Mouse (Mus musculus) midbrain, embryonic 15.5 days (tissue): Measurements from ENCODE around the gene Pde7b. TPM values are rescaled to one million over a fixed set of nuclear protein-coding genes. Genes with fewer than 3 reads are reported as not detected.
"Not testable (repeated sequence)": the region's sequence is repeated elsewhere in the genome, so short reads cannot be mapped to it uniquely, and the experiment has no call there.

Experiments used
- ATAC-seq: fragments of 200-750 bp; cut with Nextera tagmentation; replicated peaks from 2 replicates; pipeline ENCODE4 v1.8.0; 2017; ENCODE audit warnings: moderate TSS enrichment
- H3K27ac ChIP-seq: fragments of 300-500 bp; sonication (generic); 2 replicates; pipeline ENCODE4 v1.5.1; 2015; ENCODE audit warnings: mild to moderate bottlenecking, inconsistent platforms
- H3K27me3 ChIP-seq: fragments of 300-500 bp; sonication (generic); replicated peaks from 2 replicates; pipeline ENCODE4 v1.6.1; 2015; ENCODE audit warnings: inconsistent platforms
- H3K36me3 ChIP-seq: fragments of 300-500 bp; sonication (generic); replicated peaks from 2 replicates; pipeline ENCODE4 v1.6.1; 2015; ENCODE audit warnings: inconsistent platforms
- H3K4me1 ChIP-seq: fragments of 300-500 bp; sonication (generic); 2 replicates; pipeline ENCODE4 v1.6.1; 2015; ENCODE audit warnings: inconsistent platforms
- H3K4me2 ChIP-seq: fragments of 300-500 bp; sonication (generic); 2 replicates; pipeline ENCODE4 v1.6.1; 2015; ENCODE audit warnings: inconsistent platforms, mild to moderate bottlenecking, moderate library complexity
- H3K4me3 ChIP-seq: fragments of 300-500 bp; sonication (generic); 2 replicates; pipeline ENCODE4 v1.5.1; 2015; ENCODE audit warnings: mild to moderate bottlenecking, inconsistent platforms
- H3K9ac ChIP-seq: fragments of 300-500 bp; sonication (generic); 2 replicates; pipeline ENCODE4 v1.6.1; 2015; ENCODE audit warnings: mild to moderate bottlenecking, inconsistent platforms
- H3K9me3 ChIP-seq: fragments of 300-500 bp; sonication (generic); 2 replicates; pipeline ENCODE4 v1.6.1; 2016; ENCODE audit warnings: inconsistent platforms
- WGBS: fragments of 180-500 bp; shearing (Covaris S2); methylation state at CpG from one replicate; pipeline ENCODE4 v1.1.7; 2015; ENCODE audit warnings: mixed read lengths; 5-methylcytosine and 5-hydroxymethylcytosine counted together
- polyA plus RNA-seq: library from polyadenylated mRNA; unstranded; fragments of >200 nt; fragmentation: Nextera tagmentation; extraction: Ambion mirVana; gene quantifications from 2 replicates; pipeline ENCODE4 v1.2.1, GENCODE M21; 2015

Gene Pde7b
- polyA plus RNA-seq, 1 experiment from 2014 or later = 3.2 TPM

DNA sequence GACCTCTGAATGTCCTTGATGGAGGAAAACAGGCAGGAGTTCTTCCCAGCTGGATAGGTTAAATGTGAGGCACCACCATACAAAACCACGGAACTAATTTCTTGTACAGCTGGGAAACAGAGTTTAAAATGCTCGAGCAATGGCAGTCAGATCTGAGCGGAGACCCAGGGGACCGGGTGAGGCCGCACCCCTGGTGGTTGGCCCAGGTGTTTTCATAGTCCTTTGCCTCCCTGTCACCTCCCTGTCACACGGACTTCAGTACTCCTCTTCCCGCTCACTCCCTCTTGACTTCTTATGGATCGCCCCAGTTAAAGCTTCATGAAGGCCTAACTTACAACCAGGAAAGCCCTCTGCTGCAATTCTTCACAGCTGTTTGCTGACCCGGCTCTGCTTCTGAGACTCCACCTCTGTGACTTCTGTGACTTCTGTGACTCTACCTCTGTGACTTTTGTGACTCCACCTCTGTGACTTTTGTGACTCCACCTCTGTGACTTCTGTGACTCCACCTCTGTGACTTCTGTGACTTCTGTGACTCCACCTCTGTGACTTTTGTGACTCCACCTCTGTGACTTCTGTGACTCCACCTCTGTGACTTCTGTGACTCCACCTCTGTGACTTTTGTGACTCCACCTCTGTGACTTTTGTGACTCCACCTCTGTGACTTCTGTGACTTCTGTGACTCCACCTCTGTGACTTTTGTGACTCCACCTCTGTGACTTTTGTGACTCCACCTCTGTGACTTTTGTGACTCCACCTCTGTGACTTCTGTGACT lies 206.9 kb downstream of the Pde7b start:
- H3K27me3 ChIP-seq, ATAC-seq, H3K9ac ChIP-seq, H3K4me3 ChIP-seq, H3K4me1 ChIP-seq, H3K9me3 ChIP-seq, H3K36me3 ChIP-seq, H3K4me2 ChIP-seq, H3K27ac ChIP-seq: not testable (repeated sequence)
- WGBS = 72% methylated on average over 9 of the region's 9 CpGs

DNA sequence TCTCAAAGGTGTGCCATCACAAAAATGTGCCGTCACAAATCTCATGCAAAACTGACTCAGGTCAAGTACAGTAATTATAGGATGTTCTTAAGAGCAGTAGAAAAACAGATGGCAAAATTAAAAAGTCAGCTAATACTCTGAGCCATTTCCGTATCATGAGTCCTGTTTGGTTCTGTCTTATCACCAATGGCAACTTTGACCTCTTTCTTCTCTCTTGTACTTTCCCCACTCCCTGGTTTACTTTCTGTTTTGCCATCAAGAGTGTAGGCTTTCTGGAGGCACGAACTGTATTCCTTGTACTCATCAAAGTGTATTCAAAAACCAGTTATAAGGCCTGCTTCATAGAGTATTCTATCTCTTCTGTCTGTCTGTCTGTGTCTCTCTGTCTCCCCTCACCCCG lies 211.0 kb downstream of the Pde7b start:
- ATAC-seq = no peak
- H3K27ac ChIP-seq = no peak overlapping the region
- H3K9ac ChIP-seq = no peak overlapping the region
- WGBS = 86% methylated on average over 4 of the region's 4 CpGs
- no peak overlapping the region for H3K4me3 ChIP-seq
- H3K27me3 ChIP-seq = no peaks in the 10 kb centered on the region
- H3K9me3 ChIP-seq = no peaks in the 10 kb centered on the region
- H3K4me2 ChIP-seq = no peak overlapping the region
- H3K36me3 ChIP-seq = no peaks in the 10 kb centered on the region
- no peaks in the 10 kb centered on the region for H3K4me1 ChIP-seq

DNA sequence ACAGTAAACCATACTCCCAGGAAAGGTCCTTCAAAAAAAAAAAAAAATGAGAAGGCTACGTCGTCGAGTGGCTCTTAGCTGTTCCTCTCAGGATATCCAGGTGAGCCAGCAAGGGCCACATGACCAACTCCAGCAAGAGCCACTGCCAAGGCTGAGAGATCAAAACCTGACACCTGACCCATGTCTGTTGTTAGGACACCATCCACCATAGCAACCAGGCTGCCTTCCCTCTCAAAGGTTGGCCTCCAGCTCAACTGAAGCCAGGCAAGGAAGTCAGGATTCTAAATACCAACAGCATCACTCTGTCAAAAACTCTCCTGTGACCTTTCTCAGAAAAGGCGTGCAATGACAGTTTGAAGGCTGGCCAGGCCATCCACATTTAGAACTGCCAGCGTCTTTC lies 211.4 kb downstream of the Pde7b start:
- Histone ChIP-seq H3K4me1 (no peaks in the 10 kb centered on the region), H3K27me3 (no peaks in the 10 kb centered on the region), H3K4me3 (no peak overlapping the region), H3K9me3 (no peaks in the 10 kb centered on the region), H3K9ac (no peak overlapping the region), H3K36me3 (no peaks in the 10 kb centered on the region), H3K4me2 (no peak overlapping the region), H3K27ac (no peak overlapping the region)
- WGBS = 91% methylated on average over 5 of the region's 5 CpGs
- no peak for ATAC-seq

DNA sequence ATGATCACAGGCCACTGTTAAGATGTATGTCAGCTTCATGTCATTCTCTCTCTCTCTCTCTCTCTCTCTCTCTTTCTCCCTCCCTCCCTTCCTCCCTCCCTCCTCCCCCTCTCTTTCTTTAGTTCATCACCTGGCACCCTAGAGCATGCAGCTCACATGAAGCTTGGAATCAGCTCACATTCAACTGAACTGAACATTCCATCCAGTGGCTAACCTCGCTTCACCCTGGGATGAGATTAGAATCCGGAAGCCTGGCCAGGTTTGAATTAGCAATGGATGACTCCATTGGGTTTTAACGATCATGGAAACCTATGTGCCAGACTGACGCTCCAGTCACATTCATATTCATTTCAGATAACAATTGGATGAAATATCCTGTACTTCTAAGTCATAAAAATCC lies 215.1 kb downstream of the Pde7b start:
- Histone ChIP-seq H3K4me1 (no peaks in the 10 kb centered on the region), H3K9ac (no peak overlapping the region), H3K4me2 (no peak overlapping the region), H3K9me3 (no peaks in the 10 kb centered on the region), H3K4me3 (no peak overlapping the region), H3K27ac (no peak overlapping the region), H3K36me3 (no peaks in the 10 kb centered on the region), H3K27me3 (no peaks in the 10 kb centered on the region)
- ATAC-seq = no peak
- WGBS = 85% methylated on average over 4 of the region's 4 CpGs

DNA sequence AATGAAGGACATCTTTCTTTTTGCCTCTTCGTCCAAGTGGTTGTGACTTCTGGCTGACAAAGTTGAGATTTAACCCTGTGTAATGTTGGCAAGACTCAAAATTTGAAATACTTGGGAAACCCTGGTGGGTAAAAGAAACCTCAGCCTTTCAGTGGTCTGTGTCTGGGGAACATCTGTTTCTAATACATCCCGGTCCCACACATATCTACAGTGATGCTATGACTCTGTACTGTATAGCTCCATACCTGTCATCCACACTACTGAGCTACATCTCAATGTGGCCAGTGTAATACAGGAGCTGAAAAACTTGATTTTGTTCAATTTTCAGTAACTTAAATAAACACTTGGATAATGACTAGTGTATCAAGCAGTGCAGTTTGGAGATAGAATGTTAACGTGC lies 216.4 kb downstream of the Pde7b start:
- H3K27ac ChIP-seq = no peak overlapping the region
- H3K9me3 ChIP-seq = no peaks in the 10 kb centered on the region
- no peak overlapping the region for H3K4me2 ChIP-seq
- H3K4me3 ChIP-seq = no peak overlapping the region
- no peak for ATAC-seq
- H3K36me3 ChIP-seq = no peaks in the 10 kb centered on the region
- no peaks in the 10 kb centered on the region for H3K4me1 ChIP-seq
- 89% methylated on average over 3 of the region's 3 CpGs for WGBS
- H3K27me3 ChIP-seq = no peaks in the 10 kb centered on the region
- no peak overlapping the region for H3K9ac ChIP-seq

DNA sequence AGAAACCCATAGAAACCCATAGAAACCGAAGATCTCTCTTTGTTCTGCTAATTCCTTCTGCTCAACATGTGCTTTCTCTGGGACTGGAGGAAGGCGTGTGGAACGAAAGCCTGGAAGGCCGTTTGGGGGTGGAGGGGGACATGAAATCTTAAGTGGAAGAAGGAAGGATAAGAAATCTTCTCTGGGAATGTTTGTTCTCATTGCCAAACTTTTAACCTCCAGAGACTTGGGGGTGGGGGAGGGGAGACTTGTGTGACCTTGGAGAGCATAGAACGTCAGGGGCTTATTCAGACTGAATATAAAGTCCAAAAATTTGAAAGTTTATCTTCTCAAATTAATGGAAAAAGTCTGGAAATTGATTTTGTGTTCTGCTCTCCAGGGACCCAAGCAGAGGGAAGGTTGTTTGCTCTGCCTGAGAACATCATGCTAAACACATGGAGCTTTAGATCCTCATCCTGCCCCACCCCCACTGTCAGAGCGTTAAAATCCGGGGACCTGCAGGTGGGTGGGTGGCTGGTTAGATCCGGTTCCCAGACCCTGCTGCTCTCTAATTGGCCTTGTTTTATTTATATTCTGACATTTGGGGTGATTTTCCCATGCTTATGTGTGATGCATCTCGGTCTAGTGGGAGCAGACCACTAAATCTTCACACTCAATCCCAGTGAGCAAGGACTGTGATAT lies 217.0 kb downstream of the Pde7b start:
- Histone ChIP-seq H3K36me3 (no peaks in the 10 kb centered on the region), H3K4me1 (no peaks in the 10 kb centered on the region), H3K9me3 (no peaks in the 10 kb centered on the region), H3K9ac (no peak overlapping the region), H3K27ac (no peak overlapping the region), H3K4me3 (no peak overlapping the region), H3K27me3 (no peaks in the 10 kb centered on the region), H3K4me2 (no peak overlapping the region)
- no peak for ATAC-seq
- 77% methylated on average over 9 of the region's 9 CpGs for WGBS

DNA sequence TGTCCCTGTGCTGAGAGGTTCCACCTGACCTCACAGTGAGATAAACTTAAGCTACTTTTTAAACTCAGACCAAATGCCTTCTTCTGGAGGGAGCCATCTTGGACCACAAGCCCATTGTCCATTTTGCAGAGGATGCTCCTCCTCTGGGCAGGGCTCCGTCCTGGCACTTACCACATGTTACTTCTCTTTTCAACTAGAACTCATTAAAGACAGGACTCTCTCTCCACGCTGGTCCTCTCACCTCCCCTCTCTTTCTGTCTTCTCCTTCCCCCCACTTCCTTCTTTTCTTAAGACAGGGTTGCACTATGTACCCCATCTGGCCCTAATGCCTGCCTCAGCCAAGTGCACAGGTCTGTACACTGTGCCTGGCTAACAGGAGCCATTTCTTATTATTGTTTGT lies 217.8 kb downstream of the Pde7b start:
- no peak overlapping the region for H3K4me2 ChIP-seq
- H3K4me3 ChIP-seq = no peak overlapping the region
- WGBS = 73% methylated on average over 2 of the region's 2 CpGs
- no peaks in the 10 kb centered on the region for H3K9me3 ChIP-seq
- H3K4me1 ChIP-seq = no peaks in the 10 kb centered on the region
- no peaks in the 10 kb centered on the region for H3K36me3 ChIP-seq
- no peak for ATAC-seq
- H3K9ac ChIP-seq = no peak overlapping the region
- no peak overlapping the region for H3K27ac ChIP-seq
- H3K27me3 ChIP-seq = no peaks in the 10 kb centered on the region

DNA sequence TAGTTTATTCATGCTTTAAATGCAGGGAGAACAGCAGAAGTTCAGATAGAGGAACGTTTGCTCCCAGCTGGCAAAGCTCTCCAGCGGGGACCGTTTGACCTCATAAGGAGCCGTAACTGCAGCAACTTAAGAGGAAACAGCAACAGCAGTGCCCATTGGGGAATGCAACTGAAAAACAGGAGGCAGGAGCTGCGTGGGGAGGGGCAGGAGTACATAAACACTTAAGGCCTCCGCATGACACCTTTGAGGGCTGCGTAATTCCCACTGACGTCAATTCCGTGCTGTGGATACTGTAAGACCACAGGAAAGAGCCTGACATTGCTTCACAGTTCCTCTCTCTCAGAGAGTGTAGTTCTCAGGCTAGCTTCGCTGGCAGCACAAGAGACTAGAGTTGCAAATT lies 219.4 kb downstream of the Pde7b start:
- H3K27ac ChIP-seq = no peak overlapping the region
- H3K9ac ChIP-seq = no peak overlapping the region
- no peak overlapping the region for H3K4me2 ChIP-seq
- no peaks in the 10 kb centered on the region for H3K27me3 ChIP-seq
- H3K4me1 ChIP-seq = no peaks in the 10 kb centered on the region
- H3K36me3 ChIP-seq = no peaks in the 10 kb centered on the region
- WGBS = 71% methylated on average over 10 of the region's 10 CpGs
- ATAC-seq = no peak
- no peaks in the 10 kb centered on the region for H3K9me3 ChIP-seq
- H3K4me3 ChIP-seq = no peak overlapping the region

DNA sequence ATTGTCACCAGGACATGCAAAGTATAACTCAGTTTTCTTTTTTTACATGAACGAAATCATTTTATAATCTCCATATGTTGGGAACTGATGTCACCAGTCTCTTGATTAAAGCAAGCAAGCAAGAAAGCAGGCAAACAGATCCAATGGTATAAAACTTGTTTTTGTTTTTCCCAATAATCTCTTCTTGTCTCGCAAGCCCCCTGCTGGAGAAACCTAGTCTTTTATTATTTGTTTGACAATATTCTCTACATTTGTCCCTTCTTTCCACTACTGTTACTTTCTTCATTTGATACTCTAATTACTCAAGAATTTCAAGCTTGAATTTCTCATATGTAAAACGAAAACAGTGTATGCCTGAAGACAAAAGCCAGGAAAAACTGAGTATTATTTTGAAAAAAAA lies 220.1 kb downstream of the Pde7b start:
- Histone ChIP-seq H3K27me3 (no peaks in the 10 kb centered on the region), H3K4me2 (no peak overlapping the region), H3K9me3 (no peaks in the 10 kb centered on the region), H3K4me1 (no peaks in the 10 kb centered on the region), H3K9ac (no peak overlapping the region), H3K27ac (no peak overlapping the region), H3K36me3 (no peaks in the 10 kb centered on the region), H3K4me3 (no peak overlapping the region)
- ATAC-seq = no peak
- WGBS = 91% methylated on average over 3 of the region's 3 CpGs

DNA sequence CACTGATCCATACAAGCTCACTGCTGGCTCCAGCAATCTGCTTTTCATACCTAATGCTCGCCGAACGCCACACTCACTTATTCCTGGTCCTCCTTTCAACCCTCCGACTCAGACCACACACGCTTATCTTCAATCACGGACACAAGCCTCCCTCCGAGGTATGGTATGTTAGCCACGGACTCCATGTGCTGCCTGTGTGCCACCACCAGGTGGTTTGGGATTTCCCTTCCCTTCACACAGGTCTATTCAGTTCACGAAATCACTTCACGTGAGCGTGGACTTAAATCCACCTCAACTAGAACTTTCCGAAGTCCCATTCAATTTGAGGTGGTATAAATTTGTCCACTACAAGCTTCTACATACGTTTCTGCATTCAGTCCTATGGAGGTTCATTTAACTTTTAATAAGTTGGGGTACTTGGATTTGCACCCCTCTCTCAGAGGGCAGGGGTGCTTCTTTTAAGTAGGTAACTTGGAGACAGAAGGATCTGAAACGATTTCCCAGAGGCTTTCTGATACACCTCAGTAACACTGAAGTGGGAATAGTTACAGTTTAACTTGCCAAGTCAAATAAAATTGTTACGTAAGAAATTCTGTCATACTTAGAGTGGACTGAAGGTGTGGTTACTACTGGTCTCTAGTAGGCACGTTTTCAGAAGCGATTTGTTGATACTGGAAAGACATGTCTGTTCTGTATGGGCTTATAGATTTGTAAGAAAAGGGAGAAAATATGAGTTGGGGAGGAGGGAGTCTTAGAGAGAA lies 221.4 kb downstream of the Pde7b start:
- Histone ChIP-seq H3K4me3 (no peak overlapping the region), H3K4me1 (no peaks in the 10 kb centered on the region), H3K9ac (no peak overlapping the region), H3K36me3 (no peaks in the 10 kb centered on the region), H3K27me3 (no peaks in the 10 kb centered on the region), H3K9me3 (no peaks in the 10 kb centered on the region), H3K27ac (no peak overlapping the region), H3K4me2 (no peak overlapping the region)
- WGBS = 93% methylated on average over 17 of the region's 17 CpGs
- ATAC-seq = no peak

DNA sequence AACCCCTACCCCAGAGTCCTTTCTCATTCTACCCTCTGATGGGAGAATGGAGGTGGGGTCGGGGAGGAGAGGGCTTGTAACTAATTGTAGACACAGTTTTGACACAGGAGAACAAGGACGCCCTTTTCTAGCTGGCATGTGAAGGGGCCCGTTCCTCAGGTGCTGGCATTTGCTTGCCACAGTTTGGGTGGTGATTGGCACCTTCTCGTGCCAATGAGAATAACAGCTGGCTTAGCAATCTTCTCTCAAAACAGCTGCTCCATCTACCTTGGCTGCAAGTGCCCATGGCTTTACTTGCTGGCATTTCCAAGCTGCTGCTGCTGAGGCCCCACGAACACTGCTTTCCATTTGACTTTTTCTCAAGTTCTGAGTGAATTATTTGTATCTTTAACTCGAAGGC lies 223.7 kb downstream of the Pde7b start:
- H3K27ac ChIP-seq = no peak overlapping the region
- no peaks in the 10 kb centered on the region for H3K9me3 ChIP-seq
- 87% methylated on average over 6 of the region's 6 CpGs for WGBS
- no peak for ATAC-seq
- H3K36me3 ChIP-seq = no peaks in the 10 kb centered on the region
- H3K4me3 ChIP-seq = no peak overlapping the region
- H3K27me3 ChIP-seq = no peaks in the 10 kb centered on the region
- H3K9ac ChIP-seq = no peak overlapping the region
- H3K4me2 ChIP-seq = no peak overlapping the region
- no peaks in the 10 kb centered on the region for H3K4me1 ChIP-seq

DNA sequence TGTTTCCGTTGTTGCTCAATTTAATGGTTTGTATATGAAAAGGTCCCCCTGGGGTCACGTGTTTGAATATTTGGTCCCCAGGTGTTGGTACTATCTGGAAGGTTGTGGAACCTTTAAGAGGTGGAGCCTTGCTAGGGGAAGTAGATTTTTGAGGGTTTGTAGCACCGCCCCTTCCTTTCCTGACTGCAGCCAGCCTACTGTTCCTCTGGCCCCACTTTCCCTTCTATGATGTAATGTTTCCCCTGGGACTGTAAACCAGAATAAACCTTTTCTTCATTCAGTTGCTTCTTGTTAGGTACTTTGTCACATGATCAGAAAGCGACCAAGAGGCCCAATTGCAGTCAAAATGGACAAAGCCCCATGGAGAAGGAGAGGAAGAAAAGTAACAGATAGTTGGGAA lies 229.8 kb downstream of the Pde7b start:
- H3K9ac ChIP-seq = no peak overlapping the region
- H3K4me2 ChIP-seq = no peak overlapping the region
- ATAC-seq = no peak
- no peaks in the 10 kb centered on the region for H3K9me3 ChIP-seq
- no peaks in the 10 kb centered on the region for H3K36me3 ChIP-seq
- 89% methylated on average over 4 of the region's 4 CpGs for WGBS
- H3K4me3 ChIP-seq = no peak overlapping the region
- no peak overlapping the region for H3K27ac ChIP-seq
- H3K4me1 ChIP-seq = peaks cover 5% of the 10 kb centered on the region; the same call in 1 of the 2 replicates
- H3K27me3 ChIP-seq = no peaks in the 10 kb centered on the region
